Mouse (Mus musculus) cerebellum, adult 9-11 months (tissue): ENCODE data around the gene B020031M17Rik.
A peak's percentile ranks its signal among the peaks of the same experiment; 100 is the strongest.
"Not testable (repeated sequence)": the region's sequence is repeated elsewhere in the genome, so short reads cannot be mapped to it uniquely, and the experiment has no call there.

ENCODE experiments used
- DNase-seq: peaks from one replicate; pipeline ENCODE4 v3.0.0; 2022

The B020031M17Rik gene

GRCm38 (mm10) chr13:119950706-119951105 is at the start of gene B020031M17Rik:
TSS of gene B020031M17Rik (minus strand) at chr13:119950806.
- DNase-seq, result not testable (repeated sequence)

- DNase-seq, result not testable (repeated sequence)
Measured at GRCm38 (mm10) chr13:119999215-119999614, 48.6 kb upstream of the B020031M17Rik start.

- not testable (repeated sequence) for DNase-seq
Measured at GRCm38 (mm10) chr13:119998442-119999086, 48.0 kb upstream of the B020031M17Rik start.

GRCm38 (mm10) chr13:119991917-119992496 is 41.4 kb upstream of the B020031M17Rik start:
- not testable (repeated sequence) for DNase-seq

- DNase-seq, result not testable (repeated sequence)
Measured at GRCm38 (mm10) chr13:119991264-119991663, 40.7 kb upstream of the B020031M17Rik start.

GRCm38 (mm10) chr13:119969163-119969562 is 18.6 kb upstream of the B020031M17Rik start:
- DNase-seq, result not testable (repeated sequence)

- not testable (repeated sequence) for DNase-seq
Measured at GRCm38 (mm10) chr13:119968193-119968592, 17.6 kb upstream of the B020031M17Rik start.

- DNase-seq, result peak; percentile 1
Measured at GRCm38 (mm10) chr13:119965968-119966367, 15.4 kb upstream of the B020031M17Rik start.

GRCm38 (mm10) chr13:119965302-119965952 is 14.8 kb upstream of the B020031M17Rik start:
- not testable (repeated sequence) for DNase-seq

GRCm38 (mm10) chr13:119962856-119963255 is 12.2 kb upstream of the B020031M17Rik start:
- not testable (repeated sequence) for DNase-seq

- not testable (repeated sequence) for DNase-seq
Measured at GRCm38 (mm10) chr13:119955567-119955966, 5.0 kb upstream of the B020031M17Rik start.

GRCm38 (mm10) chr13:119955089-119955488 is 4.5 kb upstream of the B020031M17Rik start:
- not testable (repeated sequence) for DNase-seq

- DNase-seq, result not testable (repeated sequence)
Measured at GRCm38 (mm10) chr13:119929172-119929571, 21.4 kb downstream of the B020031M17Rik start, which contains the start of gene Gm21761. TSS of gene Gm21761 (minus strand) at chr13:119929272.

GRCm38 (mm10) chr13:119924597-119925340 is 25.8 kb downstream of the B020031M17Rik start:
- DNase-seq, result not testable (repeated sequence)

GRCm38 (mm10) chr13:119916966-119917722 is 33.5 kb downstream of the B020031M17Rik start:
- not testable (repeated sequence) for DNase-seq

- not testable (repeated sequence) for DNase-seq
Measured at GRCm38 (mm10) chr13:119916449-119916848, 34.2 kb downstream of the B020031M17Rik start.
